In the genomic region with DNA sequence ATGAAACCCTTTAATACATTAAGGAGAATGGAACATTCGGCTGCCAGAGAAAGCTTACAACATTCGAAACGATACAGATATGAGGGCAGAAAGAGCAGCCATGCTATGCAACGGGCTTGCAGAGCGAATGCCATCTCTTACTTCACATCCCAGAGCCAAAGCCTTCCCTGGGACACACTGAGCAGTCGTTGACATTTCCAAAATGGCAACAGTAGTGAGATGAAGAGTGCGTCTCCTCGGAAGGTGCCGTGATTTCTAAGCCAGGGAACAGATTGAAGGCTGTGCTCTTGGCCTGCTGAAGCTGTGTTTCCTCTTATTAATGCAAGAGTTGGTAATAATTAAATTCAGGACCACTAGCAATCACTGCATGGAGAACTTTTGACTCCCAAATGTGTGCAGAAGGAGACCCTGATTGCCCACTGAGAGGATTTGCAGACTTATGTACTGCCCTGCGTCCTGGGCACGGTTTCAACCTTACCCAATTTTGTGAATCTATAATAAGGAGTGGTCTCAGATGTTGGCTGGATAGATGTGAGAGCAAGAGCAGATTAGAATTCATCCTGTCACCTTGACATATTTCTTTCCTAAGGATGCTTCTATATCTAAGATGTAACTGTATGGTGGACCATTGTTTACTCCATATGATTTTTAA, we compare ENCODE assay signal across 15 mouse cellular contexts.
"Had no signal": no experiment of that assay in that cellular context is flagged by ENCODE, and none has a peak within 500 bp of the region (broad histone marks: within the 10 kb centered on the region; RNA-seq: fewer than 3 reads in every experiment).

No protein-coding gene starts in this region.

- DNase-seq: retina, postnatal 1 day; right cerebral cortex, adult 18-20 months; right cerebral cortex, postnatal 14 days; right cerebral cortex, postnatal 25 days; right cerebral cortex, postnatal 4 days; spleen, adult 18-20 months; thymus, adult 18-20 months; thymus, adult 2 months; thymus, postnatal 14 days; thymus, postnatal 25 days; thymus, postnatal 36 days; thymus, postnatal 4 days had no signal

- H3K27ac ChIP-seq: neural tube, embryonic 15.5 days; stomach, embryonic 15.5 days; stomach, postnatal 0 days had no signal

- H3K4me3 ChIP-seq: neural tube, embryonic 15.5 days; stomach, embryonic 15.5 days had no signal

- H3K4me1 ChIP-seq: neural tube, embryonic 15.5 days; stomach, embryonic 15.5 days had no signal

- H3K9ac ChIP-seq: neural tube, embryonic 15.5 days; stomach, embryonic 15.5 days had no signal

- H3K27me3 ChIP-seq: neural tube, embryonic 15.5 days; stomach, embryonic 15.5 days had no signal

- H3K36me3 ChIP-seq: neural tube, embryonic 15.5 days; stomach, embryonic 15.5 days had no signal

- H3K9me3 ChIP-seq: neural tube, embryonic 15.5 days; stomach, embryonic 15.5 days had no signal

- H3K4me2 ChIP-seq: neural tube, embryonic 15.5 days; stomach, embryonic 15.5 days had no signal
